Mouse (Mus musculus): ENCODE data around the gene Ccdc185.

The Ccdc185 gene

GRCm38 (mm10) chr1:182749080-182749479 is at the start of gene Ccdc185:
Gene Ccdc185, minus strand, starts transcription at chr1:182749180.
- DNase-seq (ENCODE audit: low spot score): no peak

- DNase-seq (ENCODE audit: low spot score): no peak
These were observed 48.1 kb upstream of the Ccdc185 start for GRCm38 (mm10) chr1:182797048-182797447.

GRCm38 (mm10) chr1:182794628-182795027 is 45.6 kb upstream of the Ccdc185 start:
- DNase-seq (ENCODE audit: low spot score): no peak

- no peak for DNase-seq (ENCODE audit: low spot score)
These were observed 45.2 kb upstream of the Ccdc185 start for GRCm38 (mm10) chr1:182794221-182794620.

GRCm38 (mm10) chr1:182792521-182793071 is 43.6 kb upstream of the Ccdc185 start:
- peak; percentile 19 for DNase-seq (ENCODE audit: low spot score)

- no peak for DNase-seq (ENCODE audit: low spot score)
These were observed 39.9 kb upstream of the Ccdc185 start for GRCm38 (mm10) chr1:182788896-182789295.

GRCm38 (mm10) chr1:182787030-182787429 is 38.0 kb upstream of the Ccdc185 start:
- DNase-seq (ENCODE audit: low spot score): no peak

GRCm38 (mm10) chr1:182785504-182785903 is 36.5 kb upstream of the Ccdc185 start:
- no peak for DNase-seq (ENCODE audit: low spot score)

- DNase-seq (ENCODE audit: low spot score): no peak
These were observed 35.8 kb upstream of the Ccdc185 start for GRCm38 (mm10) chr1:182784784-182785183.

- DNase-seq (ENCODE audit: low spot score): no peak
These were observed 34.8 kb upstream of the Ccdc185 start for GRCm38 (mm10) chr1:182783774-182784173.

GRCm38 (mm10) chr1:182779024-182779520 is 30.1 kb upstream of the Ccdc185 start:
- DNase-seq (ENCODE audit: low spot score): no peak

GRCm38 (mm10) chr1:182778225-182778624 is 29.2 kb upstream of the Ccdc185 start:
- DNase-seq (ENCODE audit: low spot score): no peak

GRCm38 (mm10) chr1:182776749-182777410 is 27.9 kb upstream of the Ccdc185 start:
- DNase-seq (ENCODE audit: low spot score): no peak

GRCm38 (mm10) chr1:182775576-182775975 is 26.6 kb upstream of the Ccdc185 start:
- no peak for DNase-seq (ENCODE audit: low spot score)

- DNase-seq (ENCODE audit: low spot score): no peak
These were observed 15.7 kb upstream of the Ccdc185 start for GRCm38 (mm10) chr1:182764541-182765281.

- peak; percentile 83 for DNase-seq (ENCODE audit: low spot score)
These were observed 14.9 kb upstream of the Ccdc185 start, which contains the start of gene Susd4 for GRCm38 (mm10) chr1:182763716-182764461. Gene Susd4, plus strand, starts transcription at chr1:182763860.

- no peak for DNase-seq (ENCODE audit: low spot score)
These were observed 14.3 kb upstream of the Ccdc185 start for GRCm38 (mm10) chr1:182763191-182763715.

- DNase-seq (ENCODE audit: low spot score): no peak
These were observed 9.8 kb upstream of the Ccdc185 start for GRCm38 (mm10) chr1:182758783-182759182.

- no peak for DNase-seq (ENCODE audit: low spot score)
These were observed 5.9 kb upstream of the Ccdc185 start for GRCm38 (mm10) chr1:182754865-182755264.

- DNase-seq (ENCODE audit: low spot score): no peak
These were observed 4.7 kb upstream of the Ccdc185 start for GRCm38 (mm10) chr1:182753694-182754093.

- no peak for DNase-seq (ENCODE audit: low spot score)
These were observed 2.3 kb upstream of the Ccdc185 start for GRCm38 (mm10) chr1:182751301-182751700.

GRCm38 (mm10) chr1:182747834-182748233 is 1.1 kb downstream of the Ccdc185 start:
- DNase-seq (ENCODE audit: low spot score): no peak
